Comparison of ENCODE assay signal across 22 mouse cellular contexts in genomic region chr4:85559753-85560152, GRCm38 (mm10). TPM values are rescaled to one million over a fixed set of nuclear protein-coding genes. Genes with fewer than 3 reads are reported as not detected.
DNase-seq lines count a peak whose midpoint lies in the region; ATAC-seq and TF ChIP-seq lines count a peak whose summit lies in the region.
"Had no signal": no experiment of that assay in that cellular context is flagged by ENCODE, and none has a peak within 500 bp of the region (broad histone marks: within the 10 kb centered on the region; RNA-seq: fewer than 3 reads in every experiment).

No protein-coding gene starts in this region.

- no peaks in the 10 kb centered on the region for H3K27me3 ChIP-seq in heart, postnatal 0 days (ENCODE audit: control insufficient read depth, insufficient read depth, low read length)
- no peaks in the 10 kb centered on the region for H3K27me3 ChIP-seq in heart, embryonic 12.5 days (replicated peaks)
- no peaks in the 10 kb centered on the region for H3K27me3 ChIP-seq in lung, embryonic 14.5 days (ENCODE audit: insufficient read depth, low read length)
- H3K27me3 ChIP-seq: embryonic facial prominence, embryonic 13.5 days; forebrain, embryonic 12.5 days; hindbrain, embryonic 12.5 days had no signal

- TF ChIP-seq CTCF in heart, postnatal 0 days (IDR thresholded peaks at IDR 0.05; ENCODE audit: low read depth) = no peak
- TF ChIP-seq CTCF in lung, embryonic 14.5 days (IDR thresholded peaks at IDR 0.05; ENCODE audit: low read depth) = no peak

- no peaks in the 10 kb centered on the region for H3K9me3 ChIP-seq in heart, postnatal 0 days (replicated peaks; ENCODE audit: control insufficient read depth, low read length)
- H3K9me3 ChIP-seq in heart, embryonic 12.5 days (replicated peaks) = no peaks in the 10 kb centered on the region
- no peaks in the 10 kb centered on the region for H3K9me3 ChIP-seq in lung, embryonic 14.5 days (ENCODE audit: low read depth, low read length)
- H3K9me3 ChIP-seq: embryonic facial prominence, embryonic 13.5 days; forebrain, embryonic 12.5 days; hindbrain, embryonic 12.5 days had no signal

- TF ChIP-seq EP300 in heart, postnatal 0 days (IDR thresholded peaks at IDR 0.05; ENCODE audit: low read depth) = no peak

- intact Hi-C loops in left cerebral cortex, postnatal 36 days (cut with DNase I) = no loop called here

- no peak overlapping the region for H3K4me2 ChIP-seq in heart, postnatal 0 days (ENCODE audit: low read depth, low read length)
- no peak overlapping the region for H3K4me2 ChIP-seq in heart, embryonic 12.5 days
- H3K4me2 ChIP-seq in lung, embryonic 14.5 days = no peak overlapping the region
- H3K4me2 ChIP-seq: embryonic facial prominence, embryonic 13.5 days; forebrain, embryonic 12.5 days; hindbrain, embryonic 12.5 days had no signal

- H3K27ac ChIP-seq in heart, postnatal 0 days (ENCODE audit: low read depth) = no peak overlapping the region
- no peak overlapping the region for H3K27ac ChIP-seq in heart, embryonic 12.5 days (ENCODE audit: poor library complexity, severe bottlenecking)
- H3K27ac ChIP-seq in lung, embryonic 14.5 days (ENCODE audit: low read depth) = no peak overlapping the region
- H3K27ac ChIP-seq: embryonic facial prominence, embryonic 13.5 days; forebrain, embryonic 12.5 days; hindbrain, embryonic 12.5 days had no signal

- H3K4me1 ChIP-seq in heart, postnatal 0 days (ENCODE audit: control insufficient read depth, insufficient read depth) = no peaks in the 10 kb centered on the region
- no peaks in the 10 kb centered on the region for H3K4me1 ChIP-seq in heart, embryonic 12.5 days (replicated peaks)
- no peaks in the 10 kb centered on the region for H3K4me1 ChIP-seq in lung, embryonic 14.5 days (ENCODE audit: insufficient read depth)
- H3K4me1 ChIP-seq: embryonic facial prominence, embryonic 13.5 days; forebrain, embryonic 12.5 days; hindbrain, embryonic 12.5 days had no signal

- H3K9ac ChIP-seq in heart, postnatal 0 days (replicated peaks; ENCODE audit: low read depth, low read length) = no peak overlapping the region
- no peak overlapping the region for H3K9ac ChIP-seq in heart, embryonic 12.5 days
- H3K9ac ChIP-seq in lung, embryonic 14.5 days = no peak overlapping the region
- H3K9ac ChIP-seq: embryonic facial prominence, embryonic 13.5 days; forebrain, embryonic 12.5 days; hindbrain, embryonic 12.5 days had no signal

- peak; percentile 28 for DNase-seq in heart, postnatal 0 days (ENCODE audit: low spot score)
- peak; percentile 57 for DNase-seq in lung, embryonic 14.5 days
- DNase-seq in lung, postnatal 4 days = no peak
- DNase-seq in retina, embryonic 14.5 days (ENCODE audit: low spot score) = no peak
- DNase-seq in left cerebral cortex, postnatal 36 days (ENCODE audit: low spot score in 2 of 2) = no peak
- DNase-seq: adrenal gland, postnatal 14 days; cerebellum, adult 11-12 months; cerebellum, adult 9-10 months; cerebellum, postnatal 25 days; gastrocnemius, postnatal 25 days; heart, postnatal 36 days had no signal

- no peak overlapping the region for H3K4me3 ChIP-seq in heart, postnatal 0 days (ENCODE audit: low read depth, low read length)
- no peak overlapping the region for H3K4me3 ChIP-seq in heart, embryonic 12.5 days
- no peak overlapping the region for H3K4me3 ChIP-seq in lung, embryonic 14.5 days (ENCODE audit: low read depth, low read length)
- H3K4me3 ChIP-seq: embryonic facial prominence, embryonic 13.5 days; forebrain, embryonic 12.5 days; hindbrain, embryonic 12.5 days had no signal

- no peak for ATAC-seq in heart, postnatal 0 days (ENCODE audit: insufficient read depth, low read depth)
- no peak for ATAC-seq in heart, embryonic 12.5 days (ENCODE audit: insufficient number of reproducible peaks, low FRiP score)
- peak; percentile 47; the same call in 1 of the 2 replicates for ATAC-seq in lung, embryonic 14.5 days (ENCODE audit: insufficient read depth)
- ATAC-seq in common myeloid progenitor, adult 5-6 weeks (replicated peaks; ENCODE audit: low read depth, poor library complexity, severe bottlenecking) = 0 out of 2 replicates have a peak, but pooled peaks have one; percentile 11
- ATAC-seq: activated CD4-positive, CD25-positive, alpha-beta regulatory T cell, adult 4 months; forebrain, embryonic 16.5 days; hindbrain, embryonic 16.5 days; Patski had no signal

- 53% methylated on average over 6 of the region's 6 CpGs for WGBS in heart, postnatal 0 days
- WGBS in heart, embryonic 12.5 days = 60% methylated on average over 6 of the region's 6 CpGs
- 61% methylated on average over 6 of the region's 6 CpGs for WGBS in lung, embryonic 14.5 days

- no peaks in the 10 kb centered on the region for H3K36me3 ChIP-seq in heart, postnatal 0 days (replicated peaks; ENCODE audit: control insufficient read depth, insufficient read depth, low read length)
- H3K36me3 ChIP-seq in heart, embryonic 12.5 days = no peaks in the 10 kb centered on the region
- no peaks in the 10 kb centered on the region for H3K36me3 ChIP-seq in lung, embryonic 14.5 days (ENCODE audit: insufficient read depth)
- H3K36me3 ChIP-seq: embryonic facial prominence, embryonic 13.5 days; forebrain, embryonic 12.5 days; hindbrain, embryonic 12.5 days had no signal

RNA-seq across cellular contexts. Expression of gene Adamtsl1, which starts 45.8 kb away (rescaled TPM):
- 6.0 and 9.3 TPM in 2 replicates for total RNA-seq in heart, postnatal 0 days (2014; rRNA removed; ENCODE audit: low replicate concordance)
- 3.2 and 3.9 TPM in 2 replicates for polyA plus RNA-seq in heart, postnatal 0 days (2015; fragmentation: Nextera tagmentation; extraction: Ambion mirVana)
- polyA plus RNA-seq in heart, embryonic 12.5 days (2016; fragmentation: Nextera tagmentation; extraction: Ambion mirVana) = 11.3 and 12.4 TPM in 2 replicates
- polyA plus RNA-seq in lung, embryonic 14.5 days (2014; fragmentation: Nextera tagmentation; extraction: Ambion mirVana) = 14.2 and 15.0 TPM in 2 replicates
- total RNA-seq in common myeloid progenitor, adult 5-6 weeks (2017) = 0.23 TPM in 1 of 2 replicates, not detected in the other
- total RNA-seq in left cerebral cortex, postnatal 36 days (2021) = 1 to 10 TPM; 4.3 to 4.5 TPM
- total RNA-seq: granulocyte monocyte progenitor cell, adult 5-6 weeks; MEL had no signal
- polyA plus RNA-seq: Patski had no signal

Comparison
In these comparisons a context has a peak if more than half of its experiments do, and no peak if none do; other contexts are left out.
1. DNase-seq: peak in heart, postnatal 0 days (single experiment) and lung, embryonic 14.5 days (single experiment); none in lung, postnatal 4 days (0 of 2), retina, embryonic 14.5 days (single experiment) and left cerebral cortex, postnatal 36 days (0 of 2).
2. ATAC-seq: peak in lung, embryonic 14.5 days (single experiment) and common myeloid progenitor, adult 5-6 weeks (single experiment); none in heart, postnatal 0 days (single experiment) and heart, embryonic 12.5 days (single experiment).